Mouse (Mus musculus) intestine, postnatal 0 days (tissue): ENCODE data around the gene Mfap5. TPM values are rescaled to one million over a fixed set of nuclear protein-coding genes. Genes with fewer than 3 reads are reported as not detected.
A peak's percentile ranks its signal among the peaks of the same experiment; 100 is the strongest.
"Not testable (repeated sequence)": the region's sequence is repeated elsewhere in the genome, so short reads cannot be mapped to it uniquely, and the experiment has no call there.

Experiments used
- ATAC-seq: fragments of 200-750 bp; cut with Nextera tagmentation; 2 replicates; pipeline ENCODE4 v1.8.0; 2017; ENCODE audit warnings: mild to moderate bottlenecking, moderate TSS enrichment, moderate library complexity
- H3K27ac ChIP-seq: fragments of 300-500 bp; sonication (generic); 2 replicates; pipeline ENCODE4 v1.5.1; 2014; ENCODE audit warnings: mild to moderate bottlenecking, low read depth, low read length, moderate library complexity
- H3K27me3 ChIP-seq: fragments of 300-500 bp; sonication (generic); replicated peaks from 2 replicates; pipeline ENCODE4 v1.6.1; 2014; ENCODE audit warnings: low read length, mixed read lengths; ENCODE audit not compliant: control insufficient read depth, insufficient read depth
- H3K36me3 ChIP-seq: fragments of 300-500 bp; sonication (generic); 2 replicates; pipeline ENCODE4 v1.6.1; 2014; ENCODE audit warnings: mild to moderate bottlenecking, moderate library complexity; ENCODE audit not compliant: control insufficient read depth, insufficient read depth
- H3K4me1 ChIP-seq: fragments of 300-500 bp; sonication (generic); replicated peaks from 2 replicates; pipeline ENCODE4 v1.6.1; 2014; ENCODE audit warnings: antibody characterized with exemption, low read length, mixed read lengths; ENCODE audit not compliant: control insufficient read depth, insufficient read depth
- H3K4me2 ChIP-seq: fragments of 300-500 bp; sonication (generic); replicated peaks from 2 replicates; pipeline ENCODE4 v1.6.1; 2014; ENCODE audit warnings: low read depth, mild to moderate bottlenecking, moderate library complexity
- H3K4me3 ChIP-seq: fragments of 300-500 bp; sonication (generic); 2 replicates; pipeline ENCODE4 v1.5.1; 2014; ENCODE audit warnings: low read depth, low read length
- H3K9ac ChIP-seq: fragments of 300-500 bp; sonication (generic); 2 replicates; pipeline ENCODE4 v1.6.1; 2014; ENCODE audit warnings: mild to moderate bottlenecking, low read depth, low read length
- H3K9me3 ChIP-seq: fragments of 300-500 bp; sonication (generic); 2 replicates; pipeline ENCODE4 v1.6.1; 2016; ENCODE audit warnings: mixed run types; ENCODE audit not compliant: control insufficient read depth
- CTCF ChIP-seq: sonication (generic); IDR thresholded peaks from 2 replicates; pipeline ENCODE4 v1.5.1; 2016; ENCODE audit warnings: low read depth, mild to moderate bottlenecking, control low read depth, antibody characterized with exemption, moderate library complexity
- WGBS: fragments of 180-500 bp; shearing (Covaris S2); extraction: QIAGEN DNeasy Blood & Tissue Kit; methylation state at CpG from one replicate; pipeline ENCODE4 v1.1.7; 2014; 5-methylcytosine and 5-hydroxymethylcytosine counted together
- polyA plus RNA-seq: library from polyadenylated mRNA; unstranded; fragments of >200 nt; fragmentation: Nextera tagmentation; extraction: Ambion mirVana; gene quantifications from 2 replicates; pipeline ENCODE4 v1.2.1, GENCODE M21; 2015

The Mfap5 gene
- polyA plus RNA-seq, result 23.6 and 30.5 TPM in 2 replicates

- Histone ChIP-seq H3K4me1 (no peaks in the 10 kb centered on the region), H3K9me3 (no peaks in the 10 kb centered on the region), H3K27me3 (no peaks in the 10 kb centered on the region), H3K4me3 (no peak within 1 kb of the TSS), H3K4me2 (no peak within 1 kb of the TSS), H3K9ac (no peak within 1 kb of the TSS), H3K27ac (no peak within 1 kb of the TSS), H3K36me3 (no peaks in the 10 kb centered on the region)
- no peak for TF ChIP-seq CTCF
- ATAC-seq, result no peak
- 84% methylated on average over 3 of the region's 3 CpGs for WGBS
Observed at GRCm38 (mm10) chr6:122505545-122505944, at the start of gene Mfap5. Mfap5 (plus strand) TSS chr6:122505845.

GRCm38 (mm10) chr6:122458946-122459693 is 46.5 kb upstream of the Mfap5 start:
- Histone ChIP-seq H3K27ac (no peak overlapping the region), H3K4me2 (no peak overlapping the region), H3K36me3 (no peaks in the 10 kb centered on the region), H3K9ac (no peak overlapping the region), H3K4me1 (no peaks in the 10 kb centered on the region), H3K27me3 (no peaks in the 10 kb centered on the region), H3K9me3 (no peaks in the 10 kb centered on the region), H3K4me3 (no peak overlapping the region)
- no peak for ATAC-seq
- WGBS, result 75% methylated on average over 8 of the region's 8 CpGs
- no peak for TF ChIP-seq CTCF

- WGBS, result 78% methylated on average over 3 of the region's 3 CpGs
- H3K9ac ChIP-seq, result no peak overlapping the region
Observed at GRCm38 (mm10) chr6:122466092-122466713, 39.4 kb upstream of the Mfap5 start.

GRCm38 (mm10) chr6:122469030-122469640 is 36.5 kb upstream of the Mfap5 start:
- TF ChIP-seq CTCF, result no peak
- WGBS, result 74% methylated on average over 15 of the region's 15 CpGs
- no peak overlapping the region for H3K4me3 ChIP-seq
- no peak overlapping the region for H3K4me2 ChIP-seq
- H3K9me3 ChIP-seq, result no peaks in the 10 kb centered on the region
- no peaks in the 10 kb centered on the region for H3K36me3 ChIP-seq
- no peak overlapping the region for H3K9ac ChIP-seq
- peak; percentile 97 for ATAC-seq
- H3K27ac ChIP-seq, result no peak overlapping the region
- H3K27me3 ChIP-seq, result no peaks in the 10 kb centered on the region
- no peaks in the 10 kb centered on the region for H3K4me1 ChIP-seq

More at GRCm38 (mm10) chr6:122466092-122466713, 39.4 kb upstream of the Mfap5 start:
- no peaks in the 10 kb centered on the region for H3K9me3 ChIP-seq
- H3K27ac ChIP-seq, result no peak overlapping the region
- TF ChIP-seq CTCF, result no peak
- H3K4me2 ChIP-seq, result no peak overlapping the region
- H3K36me3 ChIP-seq, result no peaks in the 10 kb centered on the region
- ATAC-seq, result no peak
- H3K4me3 ChIP-seq, result no peak overlapping the region
- no peaks in the 10 kb centered on the region for H3K4me1 ChIP-seq
- no peaks in the 10 kb centered on the region for H3K27me3 ChIP-seq

GRCm38 (mm10) chr6:122470240-122470639 is 35.4 kb upstream of the Mfap5 start:
- Histone ChIP-seq H3K4me2 (no peak overlapping the region), H3K27ac (no peak overlapping the region), H3K27me3 (no peaks in the 10 kb centered on the region), H3K9ac (no peak overlapping the region), H3K4me1 (no peaks in the 10 kb centered on the region), H3K9me3 (no peaks in the 10 kb centered on the region), H3K36me3 (no peaks in the 10 kb centered on the region), H3K4me3 (no peak overlapping the region)
- no peak for ATAC-seq
- 93% methylated on average over 2 of the region's 2 CpGs for WGBS
- no peak for TF ChIP-seq CTCF

DNA sequence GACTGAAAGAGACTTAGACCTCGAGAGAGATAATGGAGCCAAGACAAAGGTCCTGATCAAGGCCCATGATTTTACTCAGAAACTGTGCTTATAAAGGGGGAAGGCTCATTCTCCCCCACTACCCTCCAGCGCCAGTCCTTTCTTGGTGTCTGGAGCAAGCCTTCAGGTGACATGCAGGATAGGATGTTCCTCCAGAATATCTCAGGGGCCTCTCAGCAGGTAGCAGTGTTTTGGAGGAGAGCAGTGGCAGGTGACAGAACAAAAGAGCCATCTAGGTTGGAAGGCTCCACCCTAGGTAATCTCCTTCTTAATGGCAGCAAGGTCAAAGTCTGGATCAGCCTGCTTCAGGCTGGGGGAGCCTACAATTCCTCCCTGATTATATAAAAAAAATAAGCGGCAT is 34.2 kb upstream of the Mfap5 start:
- H3K4me2 ChIP-seq, H3K9me3 ChIP-seq, H3K4me3 ChIP-seq, H3K36me3 ChIP-seq, H3K27me3 ChIP-seq, ATAC-seq, H3K27ac ChIP-seq, H3K4me1 ChIP-seq, H3K9ac ChIP-seq: not testable (repeated sequence)
- WGBS, result 74% methylated on average over 3 of the region's 3 CpGs
